Mouse (Mus musculus) embryonic facial prominence, embryonic 12.5 days (tissue): ENCODE measurements around the gene Capn3. TPM values are rescaled to one million over a fixed set of nuclear protein-coding genes. Genes with fewer than 3 reads are reported as not detected.

Source experiments
- ATAC-seq: fragments of 200-750 bp; cut with Nextera tagmentation; 2 replicates; pipeline ENCODE4 v1.8.0; 2017; ENCODE audit not compliant: insufficient number of reproducible peaks, insufficient read depth, low FRiP score, low TSS enrichment
- H3K27ac ChIP-seq: fragments of 300-500 bp; sonication (generic); 2 replicates; pipeline ENCODE4 v1.5.1; 2016; ENCODE audit warnings: mild to moderate bottlenecking
- H3K27me3 ChIP-seq: fragments of 300-500 bp; sonication (generic); 2 replicates; pipeline ENCODE4 v1.6.1; 2016; ENCODE audit warnings: mild to moderate bottlenecking, moderate library complexity
- H3K36me3 ChIP-seq: fragments of 300-500 bp; sonication (generic); 2 replicates; pipeline ENCODE4 v1.6.1; 2016; ENCODE audit warnings: mild to moderate bottlenecking
- H3K4me1 ChIP-seq: fragments of 300-500 bp; sonication (generic); 2 replicates; pipeline ENCODE4 v1.6.1; 2016
- H3K4me2 ChIP-seq: fragments of 300-500 bp; sonication (generic); replicated peaks from 2 replicates; pipeline ENCODE4 v1.6.1; 2016; ENCODE audit warnings: mild to moderate bottlenecking, moderate library complexity
- H3K4me3 ChIP-seq: fragments of 300-500 bp; sonication (generic); 2 replicates; pipeline ENCODE4 v1.5.1; 2016; ENCODE audit warnings: mild to moderate bottlenecking
- H3K9ac ChIP-seq: fragments of 300-500 bp; sonication (generic); 2 replicates; pipeline ENCODE4 v1.6.1; 2016; ENCODE audit warnings: mild to moderate bottlenecking, moderate library complexity
- H3K9me3 ChIP-seq: fragments of 300-500 bp; sonication (generic); 2 replicates; pipeline ENCODE4 v1.6.1; 2016; ENCODE audit warnings: mild to moderate bottlenecking, moderate library complexity
- WGBS: fragments of 180-500 bp; shearing (Covaris S2); methylation state at CpG from one replicate; pipeline ENCODE4 v1.1.7; 2016; 5-methylcytosine and 5-hydroxymethylcytosine counted together
- polyA plus RNA-seq: library from polyadenylated mRNA; unstranded; fragments of >200 nt; fragmentation: Nextera tagmentation; extraction: Ambion mirVana; gene quantifications from 2 replicates; pipeline ENCODE4 v1.2.1, GENCODE M21; 2016

Gene Capn3
- polyA plus RNA-seq, 1 experiment from 2014 or later: 7.2 TPM

DNA sequence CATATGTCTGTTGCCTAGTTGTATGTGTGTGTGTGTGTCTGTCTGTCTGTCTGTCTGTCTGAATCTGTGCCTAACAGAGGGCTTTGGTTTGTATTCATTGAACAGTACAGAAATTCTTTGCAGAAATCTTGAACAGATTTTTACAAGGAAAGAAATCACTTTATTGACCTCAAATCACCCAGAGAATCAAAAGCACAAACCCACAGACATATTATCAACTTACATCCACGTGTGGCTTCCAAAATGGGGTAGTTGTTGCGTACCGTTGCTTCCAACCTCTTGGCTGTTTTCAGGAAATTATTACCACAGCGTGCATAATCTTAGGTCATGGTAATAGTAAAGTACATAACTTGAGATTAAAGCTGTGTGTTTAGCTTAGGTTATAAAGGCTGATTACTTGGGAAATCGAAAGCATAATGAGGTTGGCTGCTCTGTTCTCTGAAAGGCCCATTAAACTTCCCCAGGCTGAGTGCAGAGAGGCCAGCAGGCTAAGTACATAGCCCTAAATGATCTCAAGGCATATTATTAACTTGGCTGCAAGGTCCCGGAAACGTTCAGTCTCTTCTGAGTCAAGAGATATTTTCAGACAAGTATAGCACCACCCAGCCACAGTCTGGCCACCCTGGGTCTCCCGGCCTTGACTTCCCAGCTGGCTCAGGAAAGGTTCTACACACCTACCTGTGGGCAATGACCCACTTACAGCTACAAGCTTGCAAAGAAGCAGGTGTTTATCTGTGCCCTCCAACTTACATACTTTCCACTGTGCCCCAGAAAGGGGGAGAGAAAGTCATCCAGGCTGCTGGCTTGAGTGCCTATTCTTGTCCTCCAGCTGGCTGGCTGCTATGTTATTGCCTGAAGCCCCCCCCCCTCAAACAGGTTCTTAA is 26.9 kb downstream of the Capn3 start:
- ATAC-seq: no peak
- H3K4me3 ChIP-seq: no peak overlapping the region
- H3K9ac ChIP-seq: no peak overlapping the region
- H3K27me3 ChIP-seq: no peaks in the 10 kb centered on the region
- H3K4me1 ChIP-seq: no peaks in the 10 kb centered on the region
- H3K4me2 ChIP-seq: no peak overlapping the region
- WGBS: 69% methylated on average over 8 of the region's 8 CpGs
- H3K9me3 ChIP-seq: no peaks in the 10 kb centered on the region
- H3K27ac ChIP-seq: no peak overlapping the region
- H3K36me3 ChIP-seq: no peaks in the 10 kb centered on the region

DNA sequence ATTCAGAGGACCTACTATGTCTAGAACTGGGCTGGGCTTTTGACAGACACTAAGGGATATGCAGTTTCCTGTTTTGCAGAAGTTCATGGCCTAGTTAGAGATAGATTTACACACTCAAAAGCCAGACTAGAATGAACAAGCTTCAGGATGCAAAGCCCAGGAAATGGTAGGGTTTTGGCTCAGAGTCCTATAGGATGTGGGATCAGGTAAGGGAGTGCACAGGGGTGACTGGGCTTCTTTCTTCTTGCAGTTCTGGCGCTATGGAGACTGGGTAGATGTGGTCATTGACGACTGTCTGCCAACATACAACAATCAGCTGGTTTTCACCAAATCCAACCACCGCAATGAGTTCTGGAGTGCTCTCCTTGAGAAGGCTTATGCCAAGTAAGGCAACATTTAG is 28.4 kb downstream of the Capn3 start:
- H3K27ac ChIP-seq: no peak overlapping the region
- 91% methylated on average over 3 of the region's 3 CpGs for WGBS
- ATAC-seq: no peak

DNA sequence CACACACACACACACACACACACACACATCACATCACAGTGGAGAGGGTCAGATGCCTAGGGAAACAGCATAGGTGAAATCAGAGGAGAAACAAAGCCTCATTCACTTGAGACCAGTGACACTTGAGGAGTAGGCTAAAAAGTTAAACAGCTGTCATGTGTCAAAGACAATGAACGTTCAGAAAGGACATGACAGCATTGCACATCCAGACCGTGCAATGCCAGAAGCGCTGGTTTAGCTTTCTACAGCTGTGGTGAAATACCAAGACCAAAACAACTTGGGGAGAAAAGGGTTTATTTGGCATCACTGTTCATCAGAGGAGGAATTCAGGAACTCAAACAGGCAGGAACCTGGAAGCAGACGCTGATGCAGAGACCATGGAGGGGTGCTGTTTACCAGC is 37.4 kb downstream of the Capn3 start:
- ATAC-seq: no peak
- H3K27me3 ChIP-seq: no peaks in the 10 kb centered on the region
- no peak overlapping the region for H3K4me2 ChIP-seq
- no peak overlapping the region for H3K27ac ChIP-seq
- no peaks in the 10 kb centered on the region for H3K9me3 ChIP-seq
- H3K9ac ChIP-seq: no peak overlapping the region
- no peaks in the 10 kb centered on the region for H3K36me3 ChIP-seq
- no peak overlapping the region for H3K4me3 ChIP-seq
- WGBS: 49% methylated on average over 4 of the region's 4 CpGs
- no peaks in the 10 kb centered on the region for H3K4me1 ChIP-seq

More for the DNA sequence above, 28.4 kb downstream of the Capn3 start:
- Histone ChIP-seq H3K4me2 (no peak overlapping the region), H3K4me3 (no peak overlapping the region), H3K9ac (no peak overlapping the region), H3K4me1 (no peaks in the 10 kb centered on the region), H3K27me3 (no peaks in the 10 kb centered on the region), H3K36me3 (no peaks in the 10 kb centered on the region), H3K9me3 (no peaks in the 10 kb centered on the region)

DNA sequence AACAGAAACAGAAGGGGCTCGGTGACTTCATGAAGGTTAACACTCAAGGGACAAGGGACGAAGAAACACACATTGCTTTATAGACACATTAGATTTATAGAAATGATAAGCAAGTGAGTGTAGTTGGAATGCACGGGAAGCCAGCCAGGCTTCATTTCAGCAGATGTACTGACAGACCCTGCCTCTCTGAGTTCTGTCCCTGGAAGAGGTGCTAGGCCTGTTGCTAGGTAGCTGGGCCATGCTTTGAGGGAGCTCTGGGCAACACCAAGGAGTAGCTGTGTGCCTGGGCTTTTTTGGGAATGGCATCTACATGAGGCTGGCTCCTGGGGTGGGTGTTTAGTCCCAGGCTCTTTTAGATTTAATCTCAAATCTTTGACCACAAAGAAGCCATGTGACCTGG is 40.7 kb downstream of the Capn3 start:
- Histone ChIP-seq H3K4me3 (no peak overlapping the region), H3K27me3 (no peaks in the 10 kb centered on the region), H3K27ac (no peak overlapping the region), H3K4me1 (0 out of 2 replicates have a peak, but pooled peaks cover 11% of the 10 kb centered on the region), H3K4me2 (no peak overlapping the region), H3K36me3 (no peaks in the 10 kb centered on the region), H3K9me3 (no peaks in the 10 kb centered on the region), H3K9ac (no peak overlapping the region)
- 69% methylated on average over 3 of the region's 3 CpGs for WGBS
- no peak for ATAC-seq

DNA sequence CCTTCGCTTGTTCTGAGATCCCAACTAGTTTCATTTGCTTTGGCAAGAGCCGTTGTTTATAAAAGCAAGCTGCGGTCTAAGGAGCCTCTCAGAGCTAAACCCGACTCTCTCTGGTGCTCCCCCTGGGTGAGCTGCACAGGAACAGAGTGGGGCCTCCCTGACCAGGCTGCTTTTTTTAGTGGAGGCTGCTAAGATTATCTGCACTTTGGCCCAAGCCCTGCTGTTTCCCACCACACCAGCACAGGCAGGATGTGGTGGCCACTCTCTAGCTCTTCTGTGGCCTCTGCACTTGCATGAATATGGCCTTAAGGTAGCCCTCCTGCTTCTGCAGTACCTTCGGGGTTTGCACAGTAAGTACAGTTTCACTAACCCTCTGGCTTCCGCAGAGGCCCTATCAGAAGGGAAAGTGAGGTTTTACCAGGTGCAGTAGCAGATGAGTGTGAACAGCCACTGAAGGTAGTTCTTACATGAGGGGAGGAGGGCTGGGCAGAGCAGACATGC is 44.2 kb downstream of the Capn3 start:
- H3K9ac ChIP-seq: no peak overlapping the region
- WGBS: 67% methylated on average over 6 of the region's 6 CpGs
- 0 out of 2 replicates have a peak, but pooled peaks cover 4% of the 10 kb centered on the region for H3K36me3 ChIP-seq
- ATAC-seq: no peak
- no peak overlapping the region for H3K4me2 ChIP-seq
- peaks cover 18% of the 10 kb centered on the region for H3K4me1 ChIP-seq
- 0 out of 2 replicates have a peak overlapping the region, but pooled peaks have one; percentile 36 for H3K27ac ChIP-seq
- H3K27me3 ChIP-seq: no peaks in the 10 kb centered on the region
- H3K9me3 ChIP-seq: no peaks in the 10 kb centered on the region
- no peak overlapping the region for H3K4me3 ChIP-seq

DNA sequence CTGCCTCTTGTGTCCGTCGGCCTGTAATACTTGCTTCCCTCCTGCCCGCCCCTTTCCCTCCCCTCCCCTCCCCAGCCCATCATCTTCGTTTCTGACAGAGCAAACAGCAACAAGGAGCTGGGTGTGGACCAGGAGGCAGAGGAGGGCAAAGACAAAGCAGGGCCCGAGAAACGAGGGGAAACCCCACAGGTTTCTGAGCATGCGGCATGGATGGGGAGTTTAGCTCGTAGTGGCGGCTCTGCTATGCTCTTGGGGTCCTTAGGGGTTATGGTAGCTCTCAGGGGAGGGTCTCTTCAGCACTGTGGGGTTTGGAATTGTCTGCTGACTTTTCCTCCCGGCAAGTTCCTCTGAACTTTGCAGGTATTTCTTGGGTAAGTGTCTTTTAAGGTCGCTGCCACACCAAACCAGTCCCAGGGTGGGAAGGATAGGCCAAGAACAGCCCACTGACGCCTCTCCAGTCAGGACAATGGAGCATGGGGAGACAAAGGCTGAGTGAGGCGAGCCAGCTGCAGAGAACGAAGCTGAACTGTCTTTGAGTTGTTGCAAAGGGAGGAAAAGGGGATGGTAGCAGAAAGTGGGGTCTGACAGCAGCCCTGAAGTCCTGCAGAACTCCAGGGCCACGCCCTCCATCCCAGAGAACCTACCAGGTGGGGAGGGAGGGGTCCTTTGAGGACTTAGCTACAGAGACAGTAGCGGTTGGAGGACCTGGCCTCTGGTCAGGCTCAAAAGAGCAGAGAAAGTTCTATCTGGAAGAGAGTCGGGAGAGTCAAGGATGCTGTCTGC is 45.5 kb downstream of the Capn3 start:
- no peak for ATAC-seq
- Histone ChIP-seq H3K27me3 (no peaks in the 10 kb centered on the region), H3K27ac (no peak overlapping the region), H3K4me2 (no peak overlapping the region), H3K9me3 (no peaks in the 10 kb centered on the region), H3K36me3 (peaks cover 17% of the 10 kb centered on the region), H3K4me3 (no peak overlapping the region), H3K9ac (no peak overlapping the region), H3K4me1 (peaks cover 18% of the 10 kb centered on the region)
- 42% methylated on average over 14 of the region's 17 CpGs for WGBS

DNA sequence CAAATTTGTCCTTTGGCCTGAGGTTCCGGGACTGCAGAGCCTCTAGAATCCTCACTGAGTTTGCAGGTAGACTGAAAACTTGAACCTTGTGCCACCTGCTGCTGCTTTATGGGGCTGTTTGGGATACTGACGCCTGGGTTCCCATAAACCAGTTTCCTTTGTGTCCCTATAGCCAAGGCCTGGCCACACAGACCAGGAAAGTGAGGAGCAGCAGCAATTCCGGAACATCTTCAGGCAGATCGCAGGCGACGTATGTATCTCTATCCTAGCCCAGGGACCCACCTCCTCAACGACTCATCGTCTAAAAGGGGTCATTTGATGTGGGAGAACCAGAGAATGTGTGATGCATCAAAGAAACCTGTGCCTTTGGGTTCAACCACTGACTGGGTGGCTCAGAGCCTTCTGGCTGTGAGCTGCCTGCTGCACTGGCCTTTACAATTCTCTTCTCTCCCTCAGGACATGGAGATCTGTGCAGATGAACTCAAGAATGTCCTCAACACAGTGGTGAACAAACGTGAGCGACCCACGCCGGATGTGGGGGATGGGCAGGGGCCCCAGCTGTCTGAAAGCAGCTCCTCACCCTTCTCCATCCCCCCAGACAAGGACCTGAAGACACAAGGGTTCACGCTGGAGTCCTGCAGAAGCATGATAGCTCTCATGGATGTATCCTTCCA is 46.2 kb downstream of the Capn3 start:
- H3K4me2 ChIP-seq: no peak overlapping the region
- H3K9ac ChIP-seq: no peak overlapping the region
- H3K27ac ChIP-seq: no peak overlapping the region
- ATAC-seq: no peak
- H3K9me3 ChIP-seq: no peaks in the 10 kb centered on the region
- peaks cover 18% of the 10 kb centered on the region for H3K4me1 ChIP-seq
- whole genome bisulfite sequencing: 71% methylated on average over 13 of the region's 13 CpGs
- peaks cover 20% of the 10 kb centered on the region for H3K36me3 ChIP-seq
- H3K4me3 ChIP-seq: no peak overlapping the region
- H3K27me3 ChIP-seq: no peaks in the 10 kb centered on the region

DNA sequence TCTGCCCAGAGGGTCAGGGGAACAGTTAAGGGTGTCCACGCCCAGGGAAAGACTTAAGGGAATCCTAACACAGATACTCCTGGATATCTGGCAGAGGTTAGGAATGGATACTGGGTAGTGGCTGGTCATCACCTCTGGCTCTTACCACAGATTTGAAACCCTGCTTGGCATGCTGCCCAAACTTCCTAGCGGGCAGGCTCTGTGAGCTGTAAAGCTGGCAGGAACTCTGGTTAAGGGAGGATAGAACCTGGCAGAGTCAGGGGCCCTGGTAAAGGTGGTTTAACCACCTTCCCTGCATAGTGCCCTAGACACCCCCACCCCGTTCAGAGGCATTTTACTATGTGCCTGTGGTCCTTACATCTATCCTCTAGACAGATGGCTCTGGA is 46.8 kb downstream of the Capn3 start:
- no peak for ATAC-seq
- 78% methylated on average over 3 of the region's 3 CpGs for WGBS
- peaks cover 20% of the 10 kb centered on the region for H3K36me3 ChIP-seq
- H3K27me3 ChIP-seq: no peaks in the 10 kb centered on the region
- H3K9me3 ChIP-seq: no peaks in the 10 kb centered on the region
- H3K4me3 ChIP-seq: no peak overlapping the region
- no peak overlapping the region for H3K27ac ChIP-seq
- H3K9ac ChIP-seq: no peak overlapping the region
- no peak overlapping the region for H3K4me2 ChIP-seq
- peaks cover 18% of the 10 kb centered on the region for H3K4me1 ChIP-seq

DNA sequence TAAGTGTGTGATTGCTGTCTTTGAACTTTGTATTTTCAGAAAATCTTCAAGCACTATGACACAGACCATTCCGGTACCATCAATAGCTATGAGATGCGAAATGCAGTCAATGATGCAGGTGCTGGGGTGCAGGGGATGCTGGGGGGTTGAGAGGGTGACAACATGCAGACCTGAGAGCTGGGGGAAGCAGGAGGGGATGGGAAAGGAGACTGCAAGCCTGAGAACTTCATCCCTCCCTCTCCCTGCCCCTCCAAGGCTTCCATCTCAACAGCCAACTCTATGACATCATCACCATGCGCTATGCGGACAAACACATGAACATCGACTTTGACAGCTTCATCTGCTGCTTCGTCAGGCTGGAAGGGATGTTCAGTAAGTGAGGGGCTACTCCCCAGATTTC is 47.3 kb downstream of the Capn3 start:
- H3K9ac ChIP-seq: no peak overlapping the region
- H3K27ac ChIP-seq: no peak overlapping the region
- H3K9me3 ChIP-seq: no peaks in the 10 kb centered on the region
- 84% methylated on average over 6 of the region's 6 CpGs for WGBS
- H3K27me3 ChIP-seq: no peaks in the 10 kb centered on the region
- H3K4me1 ChIP-seq: peaks cover 18% of the 10 kb centered on the region
- H3K4me2 ChIP-seq: no peak overlapping the region
- peaks cover 23% of the 10 kb centered on the region for H3K36me3 ChIP-seq
- ATAC-seq: no peak
- H3K4me3 ChIP-seq: no peak overlapping the region

DNA sequence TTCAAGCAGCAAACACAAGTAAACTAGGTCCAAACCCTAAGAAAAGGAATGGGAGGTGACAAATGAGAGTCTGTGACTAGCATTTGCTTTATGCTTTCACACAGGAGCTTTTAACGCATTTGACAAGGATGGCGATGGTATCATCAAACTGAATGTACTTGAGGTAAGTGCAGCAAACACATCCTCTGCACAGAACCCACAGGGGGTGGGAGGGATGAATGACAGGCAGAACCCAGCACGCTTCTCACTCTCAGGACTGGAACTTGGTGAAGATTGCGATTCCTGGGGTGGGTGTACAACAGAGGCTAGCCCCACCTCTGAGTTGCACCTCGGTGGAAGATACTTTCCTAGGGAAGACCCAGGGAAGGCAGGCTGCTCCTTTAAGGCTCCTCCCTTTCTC is 48.2 kb downstream of the Capn3 start:
- Histone ChIP-seq H3K36me3 (peaks cover 32% of the 10 kb centered on the region), H3K9ac (no peak overlapping the region), H3K27me3 (no peaks in the 10 kb centered on the region), H3K4me2 (no peak overlapping the region), H3K4me1 (peaks cover 18% of the 10 kb centered on the region), H3K9me3 (no peaks in the 10 kb centered on the region), H3K4me3 (no peak overlapping the region), H3K27ac (no peak overlapping the region)
- 82% methylated on average over 5 of the region's 5 CpGs for WGBS
- ATAC-seq: no peak

DNA sequence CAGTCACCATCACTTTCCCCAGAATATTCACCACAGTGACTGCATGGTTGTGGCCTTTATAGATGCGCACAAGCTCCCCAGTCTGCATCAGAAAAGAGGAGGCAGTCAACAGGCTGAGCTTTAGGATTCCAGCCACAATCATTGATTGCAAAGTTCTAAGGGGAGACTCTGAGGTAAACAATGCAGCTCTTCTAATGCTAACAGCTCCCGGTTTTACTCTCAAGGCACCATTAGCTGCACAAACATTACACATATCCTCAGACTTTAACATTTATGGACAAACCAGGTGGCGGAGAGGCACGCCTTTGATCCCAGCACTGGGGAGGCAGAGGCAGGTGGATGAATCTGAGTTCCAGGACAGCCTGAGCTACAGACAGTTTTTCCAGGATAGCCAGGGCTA is 58.4 kb downstream of the Capn3 start:
- 94% methylated on average over 4 of the region's 4 CpGs for WGBS
- Histone ChIP-seq H3K4me2 (no peak overlapping the region), H3K27ac (no peak overlapping the region), H3K36me3 (peaks cover 76% of the 10 kb centered on the region), H3K9me3 (no peaks in the 10 kb centered on the region), H3K4me1 (no peaks in the 10 kb centered on the region), H3K4me3 (no peak overlapping the region), H3K27me3 (no peaks in the 10 kb centered on the region), H3K9ac (no peak overlapping the region)
- no peak for ATAC-seq
